Mouse (Mus musculus): Measurements from ENCODE around the gene Olfr1045.
"Not testable (repeated sequence)": the region's sequence is repeated elsewhere in the genome, so short reads cannot be mapped to it uniquely, and the experiment has no call there.

Olfr1045 gene

GRCm38 (mm10) chr2:86202909-86203308, at the start of gene Olfr1045:
Gene Olfr1045 (minus strand): TSS chr2:86203009.
- DNase-seq: no peak

- no peak for DNase-seq
Observed at GRCm38 (mm10) chr2:86240189-86240588, 37.4 kb upstream of the Olfr1045 start, which contains the start of gene Olfr1048. Gene Olfr1048 (minus strand): TSS chr2:86240289.

- DNase-seq: no peak
Observed at GRCm38 (mm10) chr2:86231301-86231700, 28.5 kb upstream of the Olfr1045 start, which contains the start of gene Olfr1047. Gene Olfr1047 (minus strand): TSS chr2:86231401.

- no peak for DNase-seq
Observed at GRCm38 (mm10) chr2:86219214-86219613, 16.4 kb upstream of the Olfr1045 start, which contains the start of gene Olfr1046. Gene Olfr1046 (minus strand): TSS chr2:86219314.

GRCm38 (mm10) chr2:86195863-86196262, 6.9 kb downstream of the Olfr1045 start:
- no peak for DNase-seq

- DNase-seq: no peak
Observed at GRCm38 (mm10) chr2:86185583-86185982, 17.2 kb downstream of the Olfr1045 start, which contains the start of gene Olfr52. Gene Olfr52 (minus strand): TSS chr2:86185683.

GRCm38 (mm10) chr2:86179950-86180349, 22.9 kb downstream of the Olfr1045 start:
- no peak for DNase-seq

- DNase-seq: no peak
Observed at GRCm38 (mm10) chr2:86177720-86178119, 25.1 kb downstream of the Olfr1045 start, which contains the start of gene Olfr1044. Gene Olfr1044 (minus strand): TSS chr2:86177820.

GRCm38 (mm10) chr2:86175422-86175821, 27.4 kb downstream of the Olfr1045 start:
- DNase-seq: not testable (repeated sequence)

GRCm38 (mm10) chr2:86167422-86167821, 35.4 kb downstream of the Olfr1045 start, which contains the start of gene Olfr1043:
Gene Olfr1043 (minus strand): TSS chr2:86167522.
- DNase-seq: no peak

GRCm38 (mm10) chr2:86161738-86162137, 41.1 kb downstream of the Olfr1045 start, which contains the start of gene Olfr1042:
Gene Olfr1042 (minus strand): TSS chr2:86161838.
- no peak for DNase-seq

GRCm38 (mm10) chr2:86146632-86147031, 56.2 kb downstream of the Olfr1045 start, which contains the start of gene Olfr1040:
Gene Olfr1040 (minus strand): TSS chr2:86146732.
- no peak for DNase-seq

All from right cerebral cortex, postnatal 14 days (tissue).